ENCODE assay signal across 8 mouse cellular contexts in genomic region chr1:153040091-153040490, GRCm38 (mm10).
DNase-seq lines count a peak whose midpoint lies in the region; ATAC-seq and TF ChIP-seq lines count a peak whose summit lies in the region.

No protein-coding gene starts in this region.

- ATAC-seq in hindbrain, embryonic 14.5 days (ENCODE audit: low FRiP score): 0 out of 2 replicates have a peak, but pooled peaks have one; percentile 21
- peak; percentile 26; the same call in 1 of the 2 replicates for ATAC-seq in neural tube, embryonic 15.5 days (ENCODE audit: low FRiP score)

- no peak overlapping the region for H3K4me3 ChIP-seq in layer of hippocampus, adult 2 months
- no peak overlapping the region for H3K4me3 ChIP-seq in hindbrain, embryonic 14.5 days (replicated peaks; ENCODE audit: low read length)
- no peak overlapping the region for H3K4me3 ChIP-seq in neural tube, embryonic 15.5 days (replicated peaks)

- H3K36me3 ChIP-seq in hindbrain, embryonic 14.5 days (replicated peaks; ENCODE audit: control insufficient read depth, insufficient read depth): no peaks in the 10 kb centered on the region
- H3K36me3 ChIP-seq in neural tube, embryonic 15.5 days: no peaks in the 10 kb centered on the region

- WGBS in hindbrain, embryonic 14.5 days: 11% methylated on average over 3 of the region's 3 CpGs
- WGBS in neural tube, embryonic 15.5 days: 19% methylated on average over 3 of the region's 3 CpGs

- DNase-seq in layer of hippocampus, adult 2 months (ENCODE audit: low spot score in 2 of 2): peak in 1 of 2 experiments; percentile 15
- DNase-seq in layer of hippocampus, postnatal 10 days (ENCODE audit: low spot score in 2 of 2): no peak
- DNase-seq in MN1 (ENCODE audit: low spot score): peak; percentile 90
- DNase-seq in cerebellum, adult 8-10 months: peak; percentile 64
- no peak for DNase-seq in hindbrain, embryonic 14.5 days (ENCODE audit: low spot score)
- no peak for DNase-seq in gastrocnemius, postnatal 10 days
- DNase-seq in gastrocnemius, postnatal 4 days (ENCODE audit: low spot score in 2 of 2): no peak

- H3K9ac ChIP-seq in hindbrain, embryonic 14.5 days: no peak overlapping the region
- no peak overlapping the region for H3K9ac ChIP-seq in neural tube, embryonic 15.5 days (replicated peaks)

- H3K4me1 ChIP-seq in hindbrain, embryonic 14.5 days (replicated peaks; ENCODE audit: control insufficient read depth, insufficient read depth, low read length): peaks cover 35% of the 10 kb centered on the region
- H3K4me1 ChIP-seq in neural tube, embryonic 15.5 days: peaks cover 56% of the 10 kb centered on the region

- TF ChIP-seq CTCF in layer of hippocampus, adult 2 months (conservative IDR thresholded peaks at IDR 0.05): peak; percentile 63

- H3K9me3 ChIP-seq in hindbrain, embryonic 14.5 days (ENCODE audit: control insufficient read depth, low read length): no peaks in the 10 kb centered on the region
- no peaks in the 10 kb centered on the region for H3K9me3 ChIP-seq in neural tube, embryonic 15.5 days (replicated peaks)

- H3K4me2 ChIP-seq in hindbrain, embryonic 14.5 days (replicated peaks): no peak overlapping the region
- H3K4me2 ChIP-seq in neural tube, embryonic 15.5 days: no peak overlapping the region

- H3K27ac ChIP-seq in layer of hippocampus, adult 2 months: peak overlapping the region; percentile 48; the same call in 1 of the 2 replicates
- H3K27ac ChIP-seq in hindbrain, embryonic 14.5 days: peak overlapping the region; percentile 33; the same call in 1 of the 2 replicates
- 0 out of 2 replicates have a peak overlapping the region, but pooled peaks have one; percentile 34 for H3K27ac ChIP-seq in neural tube, embryonic 15.5 days (replicated peaks)

- no peaks in the 10 kb centered on the region for H3K27me3 ChIP-seq in hindbrain, embryonic 14.5 days (ENCODE audit: control insufficient read depth, insufficient read depth, low read length)
- no peaks in the 10 kb centered on the region for H3K27me3 ChIP-seq in neural tube, embryonic 15.5 days (replicated peaks)

Comparison
In these comparisons a context has a peak if more than half of its experiments do, and no peak if none do; other contexts are left out.
1. DNase-seq: peak in MN1 (single experiment) and cerebellum, adult 8-10 months (single experiment); none in layer of hippocampus, postnatal 10 days (0 of 2), hindbrain, embryonic 14.5 days (single experiment), gastrocnemius, postnatal 10 days (single experiment) and gastrocnemius, postnatal 4 days (0 of 2).
2. Peak in every context shown above with its lines, with median percentiles within 50 percentile points of each other: H3K27ac ChIP-seq.